Mouse (Mus musculus) left cerebral cortex, postnatal 4 days (tissue): ENCODE data around the gene Sgsm1. TPM values are rescaled to one million over a fixed set of nuclear protein-coding genes. Genes with fewer than 3 reads are reported as not detected.
A peak's percentile ranks its signal among the peaks of the same experiment; 100 is the strongest.

Experiments
- DNase-seq: peaks from one replicate; pipeline ENCODE4 v3.0.0-alpha.2; 2022
- intact Hi-C: fragments of 180-260 bp; cut with DNase I; formaldehyde crosslinking; loops from one replicate; pipeline ENCODE4 v1.15.1; 2025
- total RNA-seq, 2 experiments: library from RNA; stranded (reverse); gene quantifications; 2 replicates each; pipeline ENCODE4 v1.2.3; 2021

Gene Sgsm1
- total RNA-seq, 2 experiments from 2014 or later, result 67.4 to 74.9 TPM

DNA sequence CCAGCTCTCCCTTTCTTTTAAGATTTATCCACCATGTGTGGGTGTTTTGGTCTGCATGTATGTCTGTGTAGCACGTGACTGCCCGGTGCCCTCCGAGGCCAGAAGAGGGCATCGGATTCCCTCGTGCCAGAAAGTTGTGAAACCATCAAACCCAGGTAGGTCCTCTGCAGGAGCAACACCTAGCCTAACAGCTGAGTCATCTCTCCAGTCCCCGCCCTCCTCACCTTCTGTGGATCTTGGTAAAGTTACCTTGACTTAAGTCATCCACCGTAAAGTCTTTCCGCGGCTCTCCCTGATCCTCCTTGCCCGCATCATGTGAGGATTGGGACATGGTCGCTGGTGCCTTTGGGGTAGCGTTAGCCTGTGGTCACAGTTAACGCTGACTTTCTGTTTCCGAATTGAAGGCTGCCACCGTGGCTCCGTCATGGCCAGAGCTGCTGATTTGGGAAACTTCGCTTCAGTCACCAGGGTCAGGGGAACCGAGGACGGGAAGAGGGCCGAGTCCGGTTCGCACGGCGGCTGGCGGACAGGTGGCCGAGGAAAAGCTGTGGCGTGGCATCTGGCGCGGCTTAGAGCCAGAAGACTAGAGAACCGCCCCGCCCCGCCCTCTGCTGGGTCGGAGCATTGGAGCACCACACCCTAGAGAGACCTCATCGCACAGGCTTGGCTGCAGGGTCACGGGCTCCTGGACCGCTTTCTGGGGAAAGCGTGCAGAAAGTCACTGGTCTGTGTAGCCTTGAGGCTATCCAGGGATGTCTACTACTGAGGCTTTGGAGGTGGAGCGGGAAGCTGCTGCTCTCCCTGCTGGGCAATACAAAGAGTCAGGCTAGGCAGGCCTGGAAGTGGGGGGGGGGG, 13.4 kb upstream of the Sgsm1 start:
- peak; percentile 64 for DNase-seq
- intact Hi-C loops, result no loop called here

GRCm38 (mm10) chr5:113313998-113314397, 3.4 kb upstream of the Sgsm1 start:
- intact Hi-C loops, result no loop called here
- DNase-seq, result peak; percentile 90

GRCm38 (mm10) chr5:113309491-113310376, 852 bp downstream of the Sgsm1 start:
- intact Hi-C loops, result no loop called here
- no peak for DNase-seq

DNA sequence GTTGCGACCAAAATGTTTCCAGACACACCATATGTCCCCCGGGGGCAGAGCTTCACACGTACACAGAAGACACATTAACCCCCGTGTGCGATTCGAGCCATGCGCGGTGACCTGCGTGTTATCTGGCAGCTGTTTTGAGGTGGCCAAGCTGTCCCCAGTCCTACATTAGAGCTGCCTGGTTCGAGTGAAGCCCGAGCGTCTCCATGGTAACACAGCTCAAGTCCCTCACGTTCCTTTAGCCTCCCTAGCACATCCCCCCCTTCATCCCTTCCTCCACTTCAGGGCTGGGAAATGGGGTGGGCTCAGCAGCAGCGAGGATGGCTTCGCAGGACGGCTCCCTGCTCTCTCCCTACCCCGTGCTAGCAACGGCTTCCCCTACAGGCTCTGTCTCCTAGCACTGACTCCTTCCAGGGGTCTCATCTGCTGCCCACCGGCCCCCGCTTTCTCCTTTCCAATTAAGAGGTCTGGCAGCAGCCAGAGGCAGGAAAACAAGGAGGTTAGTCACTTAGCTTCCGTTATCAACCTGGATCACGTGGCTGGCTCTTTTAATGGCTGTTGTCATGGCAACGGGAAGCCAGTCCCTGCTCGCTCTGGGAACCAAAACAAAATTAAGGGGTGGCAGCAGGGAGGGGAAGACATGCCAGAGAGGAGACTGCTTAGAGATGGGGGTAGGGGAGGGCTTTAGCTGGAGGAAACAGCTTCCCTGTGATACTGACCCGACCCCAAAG, 3.7 kb downstream of the Sgsm1 start:
- peak; percentile 68 for DNase-seq
- intact Hi-C loops, result no loop called here

DNA sequence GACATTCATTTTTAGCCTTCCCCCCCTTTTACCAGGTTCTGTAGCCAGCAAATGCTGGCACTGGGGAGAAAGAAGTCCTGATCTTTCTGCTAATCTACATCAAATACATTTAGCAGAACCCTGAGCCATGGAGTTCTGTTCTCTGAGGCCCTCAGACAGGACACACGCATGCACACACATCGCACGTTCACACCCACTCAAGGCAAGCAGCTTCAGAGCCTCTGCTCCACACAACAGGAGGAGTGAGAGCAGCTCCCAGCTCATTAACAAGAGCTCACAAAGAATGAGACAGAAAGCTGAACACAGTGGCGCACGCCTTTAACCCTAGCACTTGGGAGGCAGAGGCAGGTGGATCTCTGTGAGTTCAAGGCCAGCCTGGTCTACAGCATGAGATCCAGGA, 6.1 kb downstream of the Sgsm1 start:
- DNase-seq, result no peak
- intact Hi-C loops, result no loop called here

DNA sequence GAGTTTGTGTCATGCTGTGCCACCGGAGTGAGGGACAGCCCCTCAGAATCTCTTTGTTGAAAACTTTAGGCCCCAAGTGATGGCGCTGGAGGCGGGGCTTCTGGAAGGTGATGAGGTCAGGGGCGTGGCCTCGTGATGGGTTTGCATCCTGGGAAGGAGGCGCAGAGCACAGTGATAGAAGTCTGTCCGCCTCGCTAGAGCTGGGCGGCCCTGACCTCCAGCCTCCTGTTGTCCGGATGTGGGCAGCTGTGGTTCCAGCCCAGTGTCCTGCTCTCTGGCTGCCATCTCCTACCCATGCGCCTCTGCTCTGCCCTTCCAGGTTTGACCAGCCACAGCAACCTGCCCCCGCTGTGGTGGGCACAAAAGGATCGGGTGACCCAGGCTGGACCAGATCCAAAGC, 8.7 kb downstream of the Sgsm1 start:
- no peak for DNase-seq
- intact Hi-C loops, result no loop called here

- intact Hi-C loops, result no loop called here
- no peak for DNase-seq
Observed at GRCm38 (mm10) chr5:113300148-113300889, 10.3 kb downstream of the Sgsm1 start.

DNA sequence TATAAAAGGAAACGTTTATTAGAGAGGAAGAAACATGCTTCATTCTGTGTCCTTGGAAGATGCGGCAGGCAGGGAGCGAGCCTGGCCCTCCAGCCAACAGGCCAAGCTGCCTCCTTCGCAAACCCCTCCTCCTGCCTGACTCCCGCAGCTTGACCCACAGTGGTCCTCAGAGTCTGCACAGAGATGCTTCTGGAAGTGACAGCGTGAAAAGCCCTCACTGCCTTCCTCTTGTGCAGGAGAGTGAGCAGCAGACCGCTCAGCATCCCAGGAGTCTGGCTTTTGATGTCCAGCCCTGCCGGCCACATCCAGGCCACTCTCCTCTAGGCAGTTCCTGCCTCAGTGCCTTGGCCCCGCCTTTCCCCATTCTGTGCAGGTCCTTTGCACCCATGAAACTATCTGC, 11.2 kb downstream of the Sgsm1 start:
- intact Hi-C loops, result no loop called here
- DNase-seq, result no peak

DNA sequence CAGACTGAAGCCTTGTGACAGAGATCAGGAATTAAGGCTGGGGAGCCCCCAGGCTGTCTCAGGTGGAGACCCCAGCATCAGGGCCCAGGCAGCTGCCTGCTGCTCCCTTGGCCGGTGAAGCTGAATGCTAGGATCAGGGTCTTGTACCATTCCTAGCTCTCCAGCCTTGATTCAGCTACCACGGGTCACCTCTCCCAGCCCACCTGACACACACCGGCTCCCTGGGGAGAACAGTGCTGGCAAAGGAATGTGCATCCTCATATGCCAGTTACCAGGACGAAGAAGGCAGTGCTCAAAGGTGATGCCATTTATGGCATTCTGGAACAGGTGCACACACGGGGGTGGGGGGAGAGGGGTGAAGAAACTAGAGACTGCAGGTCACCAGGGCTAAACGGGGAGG, 11.8 kb downstream of the Sgsm1 start:
- DNase-seq, result no peak
- intact Hi-C loops, result no loop called here

- DNase-seq, result no peak
- intact Hi-C loops, result no loop called here
Observed at GRCm38 (mm10) chr5:113298040-113298439, 12.5 kb downstream of the Sgsm1 start.

DNA sequence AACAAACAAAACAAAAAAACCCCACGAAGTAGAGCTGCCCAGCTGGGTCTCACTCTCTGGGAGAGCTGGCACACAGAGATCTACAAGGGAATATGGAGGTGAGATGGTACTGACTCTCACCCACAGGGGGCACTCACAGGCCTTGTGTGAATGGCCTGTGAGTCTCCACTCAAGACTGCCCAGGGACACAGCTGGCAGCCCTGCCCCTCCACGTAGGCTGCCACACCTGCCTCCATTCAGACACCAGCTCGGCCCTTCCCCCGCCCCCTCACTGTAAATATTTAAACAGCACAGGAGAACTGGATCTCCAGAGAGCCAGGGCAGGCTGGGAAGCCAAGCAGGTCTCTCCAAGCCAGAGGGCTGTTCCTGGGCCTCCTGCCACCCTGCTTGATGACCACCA, 14.8 kb downstream of the Sgsm1 start:
- intact Hi-C loops, result no loop called here
- DNase-seq, result no peak

GRCm38 (mm10) chr5:113294575-113294974, 16.0 kb downstream of the Sgsm1 start:
- no peak for DNase-seq
- intact Hi-C loops, result no loop called here

DNA sequence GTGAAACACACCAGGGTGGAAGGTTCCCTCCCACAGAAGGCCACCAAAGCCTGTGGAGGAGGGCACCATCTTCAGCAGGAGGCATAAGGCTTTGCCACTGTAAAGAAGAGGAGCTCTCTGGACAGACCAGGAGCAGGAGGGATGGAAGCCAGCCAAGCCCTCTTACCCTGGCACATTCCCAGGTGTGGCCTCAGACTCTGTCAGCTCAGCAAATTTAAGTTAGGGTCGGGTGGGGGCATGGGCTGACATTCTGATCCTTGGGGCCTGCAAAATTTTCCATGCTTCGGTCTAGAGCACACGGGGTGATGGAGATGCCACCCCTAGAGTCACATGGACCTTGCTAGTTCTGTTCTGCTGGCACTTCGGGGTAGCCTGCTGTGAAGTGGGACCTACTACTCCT, 17.1 kb downstream of the Sgsm1 start:
- peak; percentile 52 for DNase-seq
- intact Hi-C loops, result no loop called here

DNA sequence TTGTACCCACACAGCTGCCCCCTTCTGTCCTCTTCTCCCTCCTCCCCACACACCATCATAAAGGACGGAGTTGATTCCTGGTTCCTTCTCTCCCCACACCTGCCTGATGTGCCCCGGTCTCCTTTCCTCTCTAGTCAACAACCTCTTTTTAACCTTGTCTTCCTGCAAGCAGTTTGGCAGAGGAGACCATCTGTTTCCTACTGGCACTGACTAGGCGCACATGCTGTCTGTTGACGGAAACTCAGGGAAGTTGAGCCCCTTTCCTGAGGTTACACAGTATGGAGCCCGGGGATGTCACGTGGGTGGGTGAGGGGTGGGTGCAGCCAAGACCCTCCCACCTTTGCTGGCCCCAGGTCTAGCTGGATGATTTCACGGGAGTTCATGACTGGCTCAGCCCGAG, 17.8 kb downstream of the Sgsm1 start:
- intact Hi-C loops, result no loop called here
- DNase-seq, result no peak

GRCm38 (mm10) chr5:113292179-113292578, 18.4 kb downstream of the Sgsm1 start:
- intact Hi-C loops, result no loop called here
- no peak for DNase-seq

DNA sequence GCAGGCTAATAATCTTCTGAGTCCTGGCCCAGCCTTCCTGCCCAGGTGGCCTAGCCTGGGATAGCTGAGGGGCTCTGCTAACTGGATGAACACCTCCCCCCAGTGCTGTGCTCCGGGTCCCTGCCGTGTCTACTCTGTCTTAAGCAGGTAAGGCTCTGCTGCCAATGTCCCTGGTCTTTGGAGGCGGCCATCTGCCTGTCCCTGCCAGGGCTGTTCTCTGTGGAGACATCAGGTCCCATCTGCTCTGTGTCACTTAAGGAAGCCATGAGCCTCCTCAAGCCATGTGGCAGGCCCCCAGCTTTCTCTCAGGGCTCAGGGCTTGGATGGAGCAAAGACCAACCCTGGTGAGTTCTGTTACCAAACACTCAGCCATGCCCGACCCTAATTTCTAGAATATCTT, 19.5 kb downstream of the Sgsm1 start:
- intact Hi-C loops, result no loop called here

GRCm38 (mm10) chr5:113290149-113290548, 20.4 kb downstream of the Sgsm1 start:
- DNase-seq, result no peak
- intact Hi-C loops, result no loop called here

More for the DNA sequence above, 19.5 kb downstream of the Sgsm1 start:
- peak; percentile 64 for DNase-seq

DNA sequence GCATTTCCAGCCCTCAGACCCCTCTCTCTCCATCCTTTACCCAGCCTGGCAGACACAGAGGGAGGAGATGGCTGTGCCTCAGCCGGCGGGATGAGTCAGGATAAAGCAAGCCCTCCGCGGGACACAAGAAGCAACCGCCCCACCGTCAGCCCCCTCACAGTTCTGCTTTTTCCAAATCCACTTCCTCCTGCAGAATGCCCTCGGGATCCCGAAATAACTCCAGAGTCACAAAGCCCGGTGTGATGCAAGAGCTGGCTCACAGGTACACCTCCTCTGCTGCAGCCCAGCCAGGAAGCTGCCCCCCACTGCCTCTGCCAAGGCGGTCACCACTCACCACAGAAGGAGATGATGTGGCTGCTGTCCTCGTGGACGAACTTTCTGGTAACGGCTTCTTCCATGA, 22.1 kb downstream of the Sgsm1 start:
- intact Hi-C loops, result no loop called here
- no peak for DNase-seq

DNA sequence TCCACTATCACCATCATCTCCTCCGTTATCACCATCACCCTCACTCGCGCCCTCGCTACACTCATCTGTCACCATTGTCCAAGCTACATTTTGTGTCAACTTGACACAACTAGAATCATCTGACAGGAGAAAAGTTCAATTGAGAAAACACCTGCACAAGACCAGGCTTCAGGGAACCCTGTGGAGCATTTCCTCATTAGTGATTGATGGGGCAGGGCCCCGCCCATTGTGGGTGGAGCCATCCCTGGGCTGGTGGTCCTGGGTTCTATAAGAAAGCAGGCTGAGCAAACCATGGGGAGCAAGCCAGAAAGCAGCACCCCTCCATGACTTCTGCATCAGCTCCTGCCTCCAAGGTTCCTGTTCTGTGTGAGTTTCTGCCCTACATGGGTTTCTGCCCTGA, 22.8 kb downstream of the Sgsm1 start:
- intact Hi-C loops, result no loop called here
- no peak for DNase-seq
